Mouse (Mus musculus) liver, embryonic 12.5 days (tissue): Measurements from ENCODE around the gene Chst4. TPM values are rescaled to one million over a fixed set of nuclear protein-coding genes. Genes with fewer than 3 reads are reported as not detected.

ENCODE experiments used
- polyA plus RNA-seq: library from polyadenylated mRNA; unstranded; fragments of >200 nt; fragmentation: Nextera tagmentation; extraction: Ambion mirVana; gene quantifications from 2 replicates; pipeline ENCODE4 v1.2.1, GENCODE M21; 2016

Chst4 gene
- polyA plus RNA-seq, 1 experiment from 2014 or later, result not detected

Other genes with a start within 250 kb of the Chst4 start
- gene Phlpp2, start 171.2 kb downstream of the Chst4 start, polyA plus RNA-seq, result 3.0 and 3.3 TPM in 2 replicates
- gene Marveld3, start 77.5 kb downstream of the Chst4 start, polyA plus RNA-seq, result 0.07 and 0.15 TPM in 2 replicates
- 0.10 and 0.13 TPM in 2 replicates for gene Tat, start 49.3 kb downstream of the Chst4 start, polyA plus RNA-seq
- gene Zfp612, start 40.0 kb upstream of the Chst4 start, polyA plus RNA-seq, result 1.2 and 1.3 TPM in 2 replicates
- gene Gm21964, start 61.5 kb upstream of the Chst4 start, polyA plus RNA-seq, result not detected in 2 replicates
- gene Gm17720, start 63.0 kb upstream of the Chst4 start, polyA plus RNA-seq, result not detected in 2 replicates
- gene Calb2, start 128.5 kb upstream of the Chst4 start, polyA plus RNA-seq, result 0.08 TPM in 1 of 2 replicates, not detected in the other
- 5.7 and 5.8 TPM in 2 replicates for gene Cmtr2, start 175.9 kb upstream of the Chst4 start, polyA plus RNA-seq
- gene Hydin, start 227.2 kb upstream of the Chst4 start, polyA plus RNA-seq, result 0.04 and 0.06 TPM in 2 replicates